Mouse (Mus musculus): ENCODE measurements at regions not wholly inside any gene's neighbourhood (a gene's known extent, or its start where the extent isn't known, plus 50 kb on each side); places are given as distances from the start of the nearest gene placed in this dataset.
A peak's percentile ranks its signal among the peaks of the same experiment; 100 is the strongest.

DNA sequence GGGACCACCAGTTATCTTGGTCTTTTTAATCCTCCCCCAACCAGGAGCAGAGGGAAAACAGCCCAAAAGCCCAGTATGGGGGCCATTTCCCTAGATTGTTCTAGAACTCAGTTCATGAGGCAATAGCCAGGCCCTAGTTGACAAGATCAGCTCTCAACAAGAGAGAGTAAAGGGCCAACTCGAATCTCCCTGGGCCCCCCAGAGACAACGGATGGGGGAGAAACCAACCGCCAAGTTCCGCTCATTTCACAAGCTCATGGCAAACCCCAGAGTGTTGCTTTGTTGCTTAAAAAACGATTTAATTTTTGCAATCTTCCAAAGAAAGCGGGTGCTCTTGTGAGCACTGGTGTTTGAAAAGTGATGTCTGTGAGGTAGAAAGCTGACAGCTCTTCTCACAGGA lies 108.5 kb upstream of the Irf2bp2 start:
- Histone ChIP-seq H3K27me3 (ENCODE audit: control insufficient read depth, insufficient read depth, low read length) (no peaks in the 10 kb centered on the region), H3K27ac (ENCODE audit: low read depth, low read length) (no peak overlapping the region), H3K4me3 (ENCODE audit: low read length) (no peak overlapping the region), H3K4me2 (replicated peaks; ENCODE audit: low read depth, low read length) (no peak overlapping the region), H3K4me1 (ENCODE audit: control insufficient read depth, insufficient read depth, low read length) (peaks cover 23% of the 10 kb centered on the region), H3K36me3 (ENCODE audit: control insufficient read depth, insufficient read depth, low read length) (no peaks in the 10 kb centered on the region), H3K9me3 (ENCODE audit: control insufficient read depth, low read length) (no peaks in the 10 kb centered on the region), H3K9ac (ENCODE audit: low read depth, low read length) (no peak overlapping the region)
- 88% methylated on average over 6 of the region's 6 CpGs for WGBS
- no peak for ATAC-seq (ENCODE audit: low FRiP score, low TSS enrichment)

- Histone ChIP-seq H3K4me3 (ENCODE audit: low read length) (no peak overlapping the region), H3K36me3 (ENCODE audit: control insufficient read depth, insufficient read depth, low read length) (no peaks in the 10 kb centered on the region), H3K9ac (ENCODE audit: low read depth, low read length) (peak overlapping the region; percentile 14; the same call in 1 of the 2 replicates), H3K4me2 (replicated peaks; ENCODE audit: low read depth, low read length) (0 out of 2 replicates have a peak overlapping the region, but pooled peaks have one; percentile 0), H3K4me1 (ENCODE audit: control insufficient read depth, insufficient read depth, low read length) (peaks cover 20% of the 10 kb centered on the region), H3K27ac (ENCODE audit: low read depth, low read length) (peak overlapping the region; percentile 97), H3K9me3 (ENCODE audit: control insufficient read depth, low read length) (no peaks in the 10 kb centered on the region), H3K27me3 (ENCODE audit: control insufficient read depth, insufficient read depth, low read length) (no peaks in the 10 kb centered on the region)
- 1% methylated on average over 6 of the region's 6 CpGs for WGBS
- peak; percentile 63 for ATAC-seq (ENCODE audit: low FRiP score, low TSS enrichment)
These were observed 105.6 kb upstream of the Irf2bp2 start for GRCm38 (mm10) chr8:126699389-126699775.

DNA sequence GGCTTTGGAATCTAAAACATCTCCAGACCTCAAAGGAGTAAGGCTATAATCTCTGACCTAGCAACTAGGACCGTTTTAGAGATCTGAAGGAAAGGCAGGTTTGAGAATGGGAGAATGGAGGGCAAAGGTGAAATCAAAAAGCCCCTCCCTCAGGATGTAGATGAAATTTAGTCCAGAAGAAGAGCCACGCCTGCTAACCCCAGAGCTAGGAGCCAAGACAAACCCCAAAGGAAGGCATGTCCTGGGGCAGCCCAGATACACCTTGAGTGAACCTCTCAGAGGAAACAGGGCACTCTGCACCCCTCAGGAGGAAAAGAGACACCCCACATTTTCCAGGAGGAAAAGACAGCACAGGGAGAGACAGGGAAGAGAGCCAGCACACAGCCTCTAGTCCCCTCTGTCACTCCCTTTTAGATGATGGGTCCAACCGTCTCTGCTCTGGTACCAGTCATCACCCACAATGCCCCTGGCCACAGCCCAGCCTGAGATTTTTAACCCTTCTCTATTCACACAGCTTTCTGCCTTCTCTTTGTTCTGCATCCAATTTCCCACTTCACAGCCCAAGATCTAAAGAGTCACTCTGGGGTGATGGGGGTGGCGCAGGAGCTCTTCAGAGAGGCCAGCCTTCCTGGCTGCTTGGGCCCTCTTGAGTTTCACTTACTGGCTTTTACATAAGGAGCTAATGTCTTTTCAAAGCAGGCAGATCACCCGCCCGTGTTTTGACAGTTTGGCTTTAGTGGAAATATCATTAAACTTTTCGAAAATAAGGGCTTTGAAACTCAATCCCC lies 105.0 kb upstream of the Irf2bp2 start:
- Histone ChIP-seq H3K4me1 (ENCODE audit: control insufficient read depth, insufficient read depth, low read length) (peaks cover 20% of the 10 kb centered on the region), H3K9ac (ENCODE audit: low read depth, low read length) (peak overlapping the region; percentile 13; the same call in 1 of the 2 replicates), H3K4me3 (ENCODE audit: low read length) (no peak overlapping the region), H3K4me2 (replicated peaks; ENCODE audit: low read depth, low read length) (peak overlapping the region; percentile 8; the same call in 1 of the 2 replicates), H3K27ac (ENCODE audit: low read depth, low read length) (peak overlapping the region; percentile 97), H3K36me3 (ENCODE audit: control insufficient read depth, insufficient read depth, low read length) (no peaks in the 10 kb centered on the region), H3K9me3 (ENCODE audit: control insufficient read depth, low read length) (no peaks in the 10 kb centered on the region), H3K27me3 (ENCODE audit: control insufficient read depth, insufficient read depth, low read length) (no peaks in the 10 kb centered on the region)
- peak; percentile 90 for ATAC-seq (ENCODE audit: low FRiP score, low TSS enrichment)
- WGBS: 12% methylated on average over 7 of the region's 7 CpGs

DNA sequence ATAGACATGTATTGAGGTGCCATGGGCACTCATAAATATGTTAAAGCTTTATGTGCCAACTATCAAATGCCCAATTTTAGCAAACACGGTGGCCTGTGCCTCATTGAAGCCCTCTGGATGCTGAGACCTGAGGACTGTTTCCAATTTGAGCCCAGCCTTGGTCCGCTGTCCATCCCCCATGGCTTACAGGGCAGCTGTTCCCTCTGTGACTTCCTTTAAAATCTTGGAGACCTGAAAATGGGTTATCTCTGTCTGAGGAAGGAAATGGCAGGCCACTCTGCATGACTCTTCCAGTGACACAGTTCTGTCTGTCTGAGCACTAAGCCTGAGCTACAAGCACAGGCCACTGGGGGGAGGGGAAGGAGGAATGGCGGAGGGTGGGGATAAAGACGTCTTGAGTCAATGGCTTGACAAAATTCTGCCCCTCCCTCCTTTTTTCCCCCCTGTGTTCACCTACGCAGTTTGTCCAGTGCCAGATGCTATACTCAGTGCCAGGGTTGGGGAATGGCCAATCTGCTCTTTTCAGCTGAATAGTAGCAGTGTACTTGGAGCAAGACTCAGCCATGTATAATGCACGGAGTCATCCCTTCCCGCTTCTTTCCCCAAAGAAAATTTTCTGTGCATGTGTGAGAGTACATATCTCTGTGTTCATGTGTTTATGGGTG lies 102.7 kb upstream of the Irf2bp2 start:
- no peaks in the 10 kb centered on the region for H3K27me3 ChIP-seq (ENCODE audit: control insufficient read depth, insufficient read depth, low read length)
- no peaks in the 10 kb centered on the region for H3K36me3 ChIP-seq (ENCODE audit: control insufficient read depth, insufficient read depth, low read length)
- no peak overlapping the region for H3K27ac ChIP-seq (ENCODE audit: low read depth, low read length)
- no peak overlapping the region for H3K4me2 ChIP-seq (replicated peaks; ENCODE audit: low read depth, low read length)
- no peaks in the 10 kb centered on the region for H3K9me3 ChIP-seq (ENCODE audit: control insufficient read depth, low read length)
- H3K4me1 ChIP-seq (ENCODE audit: control insufficient read depth, insufficient read depth, low read length): peaks cover 24% of the 10 kb centered on the region
- no peak for ATAC-seq (ENCODE audit: low FRiP score, low TSS enrichment)
- H3K4me3 ChIP-seq (ENCODE audit: low read length): no peak overlapping the region
- H3K9ac ChIP-seq (ENCODE audit: low read depth, low read length): no peak overlapping the region
- WGBS: 85% methylated on average over 7 of the region's 7 CpGs

DNA sequence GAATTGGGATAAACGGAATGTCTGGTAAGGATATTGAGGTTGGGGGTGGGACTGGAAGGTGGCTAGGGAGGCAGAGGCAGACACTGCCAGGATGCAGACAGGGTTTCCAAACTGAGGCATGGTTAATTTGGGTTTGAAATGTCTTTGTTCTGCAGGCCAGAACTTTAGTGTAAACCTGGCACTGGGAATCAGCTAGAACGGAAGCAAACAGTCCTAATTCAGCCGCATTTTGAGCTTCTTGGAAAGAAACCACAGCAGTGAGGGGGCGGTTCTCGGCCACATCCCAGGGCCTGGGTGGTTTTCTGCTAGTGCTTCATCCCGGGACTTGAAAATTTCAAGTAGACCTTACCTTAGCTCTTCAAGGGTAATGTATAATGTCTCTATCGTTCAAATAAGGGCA lies 100.6 kb upstream of the Irf2bp2 start:
- no peak overlapping the region for H3K27ac ChIP-seq (ENCODE audit: low read depth, low read length)
- H3K4me2 ChIP-seq (replicated peaks; ENCODE audit: low read depth, low read length): no peak overlapping the region
- ATAC-seq (ENCODE audit: low FRiP score, low TSS enrichment): no peak
- H3K4me3 ChIP-seq (ENCODE audit: low read length): no peak overlapping the region
- no peaks in the 10 kb centered on the region for H3K27me3 ChIP-seq (ENCODE audit: control insufficient read depth, insufficient read depth, low read length)
- H3K9ac ChIP-seq (ENCODE audit: low read depth, low read length): no peak overlapping the region
- WGBS: 71% methylated on average over 7 of the region's 7 CpGs
- no peaks in the 10 kb centered on the region for H3K9me3 ChIP-seq (ENCODE audit: control insufficient read depth, low read length)
- H3K4me1 ChIP-seq (ENCODE audit: control insufficient read depth, insufficient read depth, low read length): peaks cover 16% of the 10 kb centered on the region
- H3K36me3 ChIP-seq (ENCODE audit: control insufficient read depth, insufficient read depth, low read length): no peaks in the 10 kb centered on the region

GRCm38 (mm10) chr8:126693642-126694041 lies 99.9 kb upstream of the Irf2bp2 start:
- no peak for ATAC-seq (ENCODE audit: low FRiP score, low TSS enrichment)
- no peaks in the 10 kb centered on the region for H3K36me3 ChIP-seq (ENCODE audit: control insufficient read depth, insufficient read depth, low read length)
- H3K4me1 ChIP-seq (ENCODE audit: control insufficient read depth, insufficient read depth, low read length): peaks cover 9% of the 10 kb centered on the region; the same call in 1 of the 2 replicates
- no peak overlapping the region for H3K27ac ChIP-seq (ENCODE audit: low read depth, low read length)
- no peak overlapping the region for H3K4me3 ChIP-seq (ENCODE audit: low read length)
- 83% methylated on average over 1 of the region's 1 CpGs for WGBS
- H3K9ac ChIP-seq (ENCODE audit: low read depth, low read length): no peak overlapping the region
- H3K27me3 ChIP-seq (ENCODE audit: control insufficient read depth, insufficient read depth, low read length): no peaks in the 10 kb centered on the region
- H3K9me3 ChIP-seq (ENCODE audit: control insufficient read depth, low read length): no peaks in the 10 kb centered on the region
- H3K4me2 ChIP-seq (replicated peaks; ENCODE audit: low read depth, low read length): no peak overlapping the region

GRCm38 (mm10) chr8:126692711-126693110 lies 98.9 kb upstream of the Irf2bp2 start:
- no peak for ATAC-seq (ENCODE audit: low FRiP score, low TSS enrichment)
- H3K27me3 ChIP-seq (ENCODE audit: control insufficient read depth, insufficient read depth, low read length): no peaks in the 10 kb centered on the region
- no peak overlapping the region for H3K4me2 ChIP-seq (replicated peaks; ENCODE audit: low read depth, low read length)
- H3K27ac ChIP-seq (ENCODE audit: low read depth, low read length): no peak overlapping the region
- no peak overlapping the region for H3K4me3 ChIP-seq (ENCODE audit: low read length)
- WGBS: 94% methylated on average over 3 of the region's 3 CpGs
- peaks cover 5% of the 10 kb centered on the region; the same call in 1 of the 2 replicates for H3K4me1 ChIP-seq (ENCODE audit: control insufficient read depth, insufficient read depth, low read length)
- H3K9ac ChIP-seq (ENCODE audit: low read depth, low read length): no peak overlapping the region
- no peaks in the 10 kb centered on the region for H3K9me3 ChIP-seq (ENCODE audit: control insufficient read depth, low read length)
- no peaks in the 10 kb centered on the region for H3K36me3 ChIP-seq (ENCODE audit: control insufficient read depth, insufficient read depth, low read length)

GRCm38 (mm10) chr8:126692263-126692662 lies 98.5 kb upstream of the Irf2bp2 start:
- H3K27ac ChIP-seq (ENCODE audit: low read depth, low read length): no peak overlapping the region
- H3K9me3 ChIP-seq (ENCODE audit: control insufficient read depth, low read length): no peaks in the 10 kb centered on the region
- H3K36me3 ChIP-seq (ENCODE audit: control insufficient read depth, insufficient read depth, low read length): no peaks in the 10 kb centered on the region
- H3K27me3 ChIP-seq (ENCODE audit: control insufficient read depth, insufficient read depth, low read length): no peaks in the 10 kb centered on the region
- WGBS: 39% methylated on average over 3 of the region's 3 CpGs
- no peak overlapping the region for H3K9ac ChIP-seq (ENCODE audit: low read depth, low read length)
- H3K4me3 ChIP-seq (ENCODE audit: low read length): no peak overlapping the region
- no peak for ATAC-seq (ENCODE audit: low FRiP score, low TSS enrichment)
- H3K4me2 ChIP-seq (replicated peaks; ENCODE audit: low read depth, low read length): no peak overlapping the region
- 0 out of 2 replicates have a peak, but pooled peaks cover 5% of the 10 kb centered on the region for H3K4me1 ChIP-seq (ENCODE audit: control insufficient read depth, insufficient read depth, low read length)

DNA sequence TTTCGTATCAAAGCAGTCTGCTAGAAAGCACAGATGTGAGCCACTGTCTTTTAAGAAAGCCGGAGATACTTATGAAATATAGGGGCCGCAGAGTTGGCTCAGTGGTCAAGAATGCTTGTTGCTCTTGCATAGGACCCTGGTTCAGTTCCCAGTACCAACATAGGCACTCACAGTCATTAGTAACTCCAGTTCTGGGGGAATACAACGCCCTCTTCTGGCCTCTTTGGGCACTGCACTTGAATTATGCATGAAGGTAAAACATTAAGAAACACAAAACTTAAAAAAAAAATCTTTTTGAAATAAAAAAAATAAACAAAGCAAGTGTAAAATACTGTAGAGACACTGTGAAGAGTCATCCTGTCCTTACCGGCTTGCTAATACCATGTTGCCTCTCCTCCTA lies 94.7 kb upstream of the Irf2bp2 start:
- WGBS: 67% methylated on average over 5 of the region's 5 CpGs
- no peak overlapping the region for H3K4me2 ChIP-seq (replicated peaks; ENCODE audit: low read depth, low read length)
- H3K4me1 ChIP-seq (ENCODE audit: control insufficient read depth, insufficient read depth, low read length): peaks cover 5% of the 10 kb centered on the region; the same call in 1 of the 2 replicates
- no peak overlapping the region for H3K4me3 ChIP-seq (ENCODE audit: low read length)
- H3K27ac ChIP-seq (ENCODE audit: low read depth, low read length): no peak overlapping the region
- 0 out of 2 replicates have a peak, but pooled peaks have one; percentile 4 for ATAC-seq (ENCODE audit: low FRiP score, low TSS enrichment)
- no peaks in the 10 kb centered on the region for H3K27me3 ChIP-seq (ENCODE audit: control insufficient read depth, insufficient read depth, low read length)
- no peaks in the 10 kb centered on the region for H3K9me3 ChIP-seq (ENCODE audit: control insufficient read depth, low read length)
- H3K36me3 ChIP-seq (ENCODE audit: control insufficient read depth, insufficient read depth, low read length): no peaks in the 10 kb centered on the region
- no peak overlapping the region for H3K9ac ChIP-seq (ENCODE audit: low read depth, low read length)
